ENCODE assay signal across 21 mouse cellular contexts in genomic region chr2:126340201-126340600, GRCm38 (mm10).
"Had no signal": no experiment of that assay in that cellular context is flagged by ENCODE, and none has a peak within 500 bp of the region (broad histone marks: within the 10 kb centered on the region; RNA-seq: fewer than 3 reads in every experiment).

No protein-coding gene starts in this region.

- H3K9me3 ChIP-seq: limb, embryonic 10.5 days; limb, embryonic 13.5 days; liver, embryonic 12.5 days; liver, embryonic 15.5 days; lung, embryonic 15.5 days; midbrain, embryonic 12.5 days; midbrain, embryonic 15.5 days; neural tube, embryonic 12.5 days; neural tube, embryonic 15.5 days; stomach, embryonic 15.5 days had no signal

- DNase-seq: kidney, postnatal 25 days; layer of hippocampus, adult 9-11 months; liver; right cerebral cortex, adult 18-20 months; right cerebral cortex, postnatal 14 days; right cerebral cortex, postnatal 4 days; spleen, adult 18-20 months; thymus, postnatal 25 days had no signal

- H3K4me2 ChIP-seq: limb, embryonic 13.5 days; liver, embryonic 12.5 days; liver, embryonic 15.5 days; lung, embryonic 15.5 days; midbrain, embryonic 12.5 days; midbrain, embryonic 15.5 days; neural tube, embryonic 12.5 days; neural tube, embryonic 15.5 days; stomach, embryonic 15.5 days had no signal

- H3K27ac ChIP-seq: kidney, postnatal 0 days; layer of hippocampus, adult 2 months; limb, embryonic 10.5 days; limb, embryonic 13.5 days; liver, embryonic 12.5 days; liver, embryonic 15.5 days; lung, embryonic 15.5 days; macrophage; midbrain, embryonic 12.5 days; midbrain, embryonic 15.5 days; neural tube, embryonic 12.5 days; neural tube, embryonic 15.5 days; stomach, embryonic 15.5 days had no signal

- H3K27me3 ChIP-seq: limb, embryonic 13.5 days; liver, embryonic 12.5 days; liver, embryonic 15.5 days; lung, embryonic 15.5 days; midbrain, embryonic 12.5 days; midbrain, embryonic 15.5 days; neural tube, embryonic 12.5 days; neural tube, embryonic 15.5 days; stomach, embryonic 15.5 days had no signal

- H3K4me1 ChIP-seq: limb, embryonic 10.5 days; limb, embryonic 13.5 days; liver, embryonic 12.5 days; lung, embryonic 15.5 days; midbrain, embryonic 12.5 days; midbrain, embryonic 15.5 days; neural tube, embryonic 12.5 days; neural tube, embryonic 15.5 days; stomach, embryonic 15.5 days had no signal

- H3K9ac ChIP-seq: limb, embryonic 13.5 days; liver, embryonic 12.5 days; liver, embryonic 15.5 days; lung, embryonic 15.5 days; midbrain, embryonic 12.5 days; midbrain, embryonic 15.5 days; neural tube, embryonic 12.5 days; neural tube, embryonic 15.5 days; stomach, embryonic 15.5 days had no signal

- H3K36me3 ChIP-seq: limb, embryonic 10.5 days; limb, embryonic 13.5 days; liver, embryonic 12.5 days; liver, embryonic 15.5 days; lung, embryonic 15.5 days; midbrain, embryonic 12.5 days; midbrain, embryonic 15.5 days; neural tube, embryonic 12.5 days; neural tube, embryonic 15.5 days; stomach, embryonic 15.5 days had no signal

- ATAC-seq: liver, embryonic 12.5 days; midbrain, embryonic 15.5 days had no signal

- H3K4me3 ChIP-seq: layer of hippocampus, adult 2 months; limb, embryonic 10.5 days; limb, embryonic 13.5 days; liver, embryonic 12.5 days; liver, embryonic 15.5 days; lung, embryonic 15.5 days; midbrain, embryonic 12.5 days; midbrain, embryonic 15.5 days; neural tube, embryonic 12.5 days; neural tube, embryonic 15.5 days; stomach, embryonic 15.5 days had no signal
